Mouse (Mus musculus): Measurements from ENCODE around the gene Anp32a. TPM values are rescaled to one million over a fixed set of nuclear protein-coding genes. Genes with fewer than 3 reads are reported as not detected.
A peak's percentile ranks its signal among the peaks of the same experiment; 100 is the strongest.

Anp32a gene
- polyA plus RNA-seq, 1 experiment from 2014 or later = 292 TPM

DNA sequence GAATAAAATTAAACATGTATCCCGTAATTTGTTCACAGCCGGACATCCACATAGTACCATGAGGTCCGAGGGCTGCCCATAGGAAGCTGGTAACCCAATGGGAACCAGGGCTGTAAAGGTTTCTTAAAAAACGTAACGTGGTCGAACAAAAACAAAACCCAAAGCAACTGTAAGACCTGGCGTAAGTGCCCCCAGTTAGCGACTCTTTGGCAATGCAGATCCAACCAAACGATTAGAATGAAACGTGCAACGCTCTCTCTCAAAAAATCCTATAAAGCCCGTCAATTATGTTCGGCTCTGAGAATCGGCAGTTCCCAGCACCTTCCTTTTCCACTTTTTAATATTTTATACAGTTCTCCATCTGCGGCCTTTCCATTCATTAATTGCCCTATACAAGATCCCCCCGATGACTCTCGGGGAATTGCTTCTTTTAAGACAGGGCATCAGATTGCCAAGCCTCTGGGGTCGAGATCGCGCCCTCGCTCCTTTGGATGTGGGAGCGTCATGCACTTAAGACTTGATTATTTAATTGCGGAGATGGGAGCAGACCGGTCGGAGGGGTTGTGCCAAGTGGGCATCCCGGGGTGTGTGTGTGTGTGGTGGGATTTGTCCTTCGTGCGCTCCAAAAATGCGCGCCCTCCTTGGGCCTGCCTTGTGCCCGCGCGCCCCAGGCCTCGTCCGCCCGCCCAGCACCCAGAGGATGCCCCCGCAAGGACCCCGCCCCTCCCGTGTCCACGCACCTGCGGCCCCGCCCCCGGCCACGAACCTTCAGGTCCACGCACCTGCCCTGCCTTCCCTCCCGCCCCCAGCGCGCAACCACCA, 581 bp upstream of the Anp32a start:
- WGBS = under 1% methylated on average over 48 of the region's 48 CpGs
- Histone ChIP-seq H3K4me3 (peak overlapping the region; percentile 88), H3K9me3 (no peaks in the 10 kb centered on the region), H3K27me3 (no peaks in the 10 kb centered on the region), H3K4me1 (peaks cover 12% of the 10 kb centered on the region), H3K36me3 (no peaks in the 10 kb centered on the region), H3K27ac (peak overlapping the region; percentile 99; the same call in 1 of the 2 replicates), H3K9ac (peak overlapping the region; percentile 95), H3K4me2 (peak overlapping the region; percentile 71)
- ATAC-seq (ENCODE audit: insufficient number of reproducible peaks, insufficient read depth, low FRiP score, low TSS enrichment, low read depth) = peak; percentile 8; the same call in 1 of the 2 replicates

DNA sequence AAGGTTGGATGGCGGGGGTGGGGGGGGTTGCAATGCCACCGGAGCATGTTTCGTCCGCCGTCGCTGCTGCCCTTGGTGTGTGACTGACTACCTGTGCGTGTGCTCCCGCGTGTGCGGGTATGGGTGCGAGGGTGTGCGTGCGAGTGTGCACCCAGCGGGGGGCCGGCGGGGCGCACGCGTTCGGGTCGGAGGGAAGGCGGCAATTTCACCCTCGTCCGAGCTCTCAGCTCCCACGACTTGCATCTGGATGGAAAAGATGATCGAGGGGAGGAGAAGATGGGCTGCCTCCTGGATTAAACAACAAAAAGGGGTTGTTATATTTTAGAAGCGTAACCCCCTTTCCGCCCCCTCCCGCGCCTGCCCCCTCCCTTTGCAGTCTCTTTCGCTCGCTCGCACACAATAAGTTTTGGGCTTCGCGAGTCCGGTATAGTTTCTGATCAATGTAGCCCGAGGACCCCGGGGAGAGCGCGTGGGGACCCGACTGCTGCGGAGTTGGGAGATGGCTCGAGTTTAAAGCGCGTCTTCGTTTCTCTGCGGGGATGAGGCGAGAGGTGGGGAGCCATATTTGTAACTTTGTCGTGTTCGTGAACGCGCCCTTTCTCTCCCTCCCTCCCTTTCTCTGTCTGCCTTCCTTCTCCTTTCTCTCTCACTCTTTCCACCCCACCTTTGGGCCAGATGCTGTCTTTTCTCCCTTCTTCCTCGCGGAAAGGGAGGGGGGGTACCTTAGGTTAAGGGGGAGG, 778 bp downstream of the Anp32a start:
- WGBS = under 1% methylated on average over 52 of the region's 54 CpGs
- H3K4me1 ChIP-seq = peaks cover 25% of the 10 kb centered on the region
- ATAC-seq (ENCODE audit: insufficient number of reproducible peaks, insufficient read depth, low FRiP score, low TSS enrichment, low read depth) = no peak

DNA sequence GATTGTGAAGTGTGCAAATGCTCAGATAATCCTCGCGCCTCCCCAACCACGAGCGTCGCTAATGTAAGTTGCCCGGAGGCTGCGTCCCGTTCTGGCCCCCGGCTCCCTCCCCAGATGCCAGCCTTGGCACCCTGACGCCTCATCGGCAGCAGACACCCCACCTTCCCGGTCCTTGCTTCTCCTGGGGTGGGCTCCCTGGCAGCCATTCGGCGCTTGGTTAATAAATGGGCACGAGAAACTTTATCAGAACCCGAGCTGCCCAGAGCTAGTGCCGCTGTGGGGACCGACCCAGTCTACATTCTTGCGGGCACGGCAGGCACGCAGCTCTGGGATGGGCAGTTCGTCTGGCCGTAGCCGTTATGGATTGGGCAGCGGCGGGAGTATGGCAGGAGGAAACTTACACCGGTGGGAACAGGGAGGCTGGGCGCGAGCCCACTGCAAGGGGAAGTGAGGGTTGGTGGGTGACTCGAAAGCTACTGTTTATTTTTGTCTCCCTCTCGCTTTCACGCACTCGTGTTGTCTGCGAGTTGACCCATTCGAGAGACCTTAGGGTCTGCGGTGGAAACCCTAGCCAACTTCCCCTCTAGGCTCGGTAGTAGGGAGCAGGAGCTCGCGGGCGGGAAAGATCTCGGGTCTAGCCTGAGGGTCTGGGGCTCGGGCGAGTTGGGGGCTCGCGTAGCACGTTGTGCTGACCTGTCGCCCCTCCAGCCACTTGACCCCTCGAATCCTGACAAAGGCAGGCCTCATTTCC, 1.5 kb downstream of the Anp32a start:
- ATAC-seq (ENCODE audit: insufficient number of reproducible peaks, insufficient read depth, low FRiP score, low TSS enrichment, low read depth) = no peak
- Histone ChIP-seq H3K4me3 (peak overlapping the region; percentile 88), H3K9ac (peak overlapping the region; percentile 95), H3K4me2 (peak overlapping the region; percentile 71), H3K4me1 (peaks cover 31% of the 10 kb centered on the region), H3K27ac (peak overlapping the region; percentile 99), H3K9me3 (no peaks in the 10 kb centered on the region), H3K36me3 (no peaks in the 10 kb centered on the region), H3K27me3 (no peaks in the 10 kb centered on the region)
- under 1% methylated on average over 48 of the region's 48 CpGs for WGBS

More for the DNA sequence above, 778 bp downstream of the Anp32a start:
- H3K9ac ChIP-seq = peak overlapping the region; percentile 95
- H3K4me3 ChIP-seq = peak overlapping the region; percentile 88
- peak overlapping the region; percentile 99 for H3K27ac ChIP-seq
- H3K4me2 ChIP-seq = peak overlapping the region; percentile 71
- H3K27me3 ChIP-seq = no peaks in the 10 kb centered on the region
- no peaks in the 10 kb centered on the region for H3K36me3 ChIP-seq
- no peaks in the 10 kb centered on the region for H3K9me3 ChIP-seq

DNA sequence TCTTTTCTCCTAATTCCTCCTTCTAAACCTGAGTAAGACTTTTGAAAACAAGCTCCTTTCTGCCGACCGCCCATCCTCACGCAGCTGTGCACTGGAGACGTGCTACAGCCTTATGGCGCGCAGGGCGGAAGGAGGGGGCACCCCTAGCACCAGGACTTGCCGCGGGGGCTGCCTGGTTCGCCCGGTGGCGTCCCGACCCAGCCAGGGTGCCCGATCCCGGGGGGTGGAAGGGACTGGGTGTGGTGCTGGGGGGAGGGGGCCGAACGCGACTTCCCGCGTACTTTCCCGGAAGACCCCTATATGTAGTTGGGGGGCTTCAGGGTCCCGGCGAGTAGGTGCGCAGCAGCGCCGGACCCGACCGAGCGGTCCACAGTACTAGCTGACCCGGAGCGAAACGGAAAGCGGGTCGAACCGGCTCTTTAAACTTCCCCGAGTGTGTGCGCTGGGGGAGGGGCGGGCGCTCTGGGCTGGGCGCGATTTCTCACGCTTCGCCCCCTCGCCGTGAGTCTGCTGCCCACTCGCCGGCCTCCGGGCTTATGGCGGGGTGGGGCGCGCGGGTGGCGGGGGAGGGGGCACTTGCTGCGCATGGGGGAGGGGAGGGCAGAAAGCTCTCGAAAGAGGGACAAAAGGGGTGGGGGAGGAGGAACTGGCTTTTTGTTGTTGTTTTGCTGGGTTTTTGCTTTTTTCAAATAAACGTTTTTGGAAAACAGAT, 2.3 kb downstream of the Anp32a start:
- Histone ChIP-seq H3K9me3 (no peaks in the 10 kb centered on the region), H3K36me3 (no peaks in the 10 kb centered on the region), H3K9ac (peak overlapping the region; percentile 95), H3K27me3 (no peaks in the 10 kb centered on the region), H3K27ac (peak overlapping the region; percentile 99), H3K4me1 (peaks cover 35% of the 10 kb centered on the region), H3K4me3 (peak overlapping the region; percentile 88), H3K4me2 (peak overlapping the region; percentile 71)
- ATAC-seq (ENCODE audit: insufficient number of reproducible peaks, insufficient read depth, low FRiP score, low TSS enrichment, low read depth) = peak; percentile 41
- WGBS = 1% methylated on average over 56 of the region's 56 CpGs

GRCm38 (mm10) chr9:62343904-62344491, 2.9 kb downstream of the Anp32a start:
- Histone ChIP-seq H3K4me3 (peak overlapping the region; percentile 88), H3K4me1 (peaks cover 38% of the 10 kb centered on the region), H3K9ac (peak overlapping the region; percentile 95), H3K27me3 (no peaks in the 10 kb centered on the region), H3K4me2 (peak overlapping the region; percentile 71), H3K36me3 (no peaks in the 10 kb centered on the region), H3K9me3 (no peaks in the 10 kb centered on the region), H3K27ac (peak overlapping the region; percentile 99)
- no peak for ATAC-seq (ENCODE audit: insufficient number of reproducible peaks, insufficient read depth, low FRiP score, low TSS enrichment, low read depth)
- under 1% methylated on average over 49 of the region's 52 CpGs for WGBS

- WGBS = under 1% methylated on average over 26 of the region's 26 CpGs
- H3K4me1 ChIP-seq = peaks cover 44% of the 10 kb centered on the region
- no peaks in the 10 kb centered on the region for H3K9me3 ChIP-seq
- no peak for ATAC-seq (ENCODE audit: insufficient number of reproducible peaks, insufficient read depth, low FRiP score, low TSS enrichment, low read depth)
- peak overlapping the region; percentile 88 for H3K4me3 ChIP-seq
- peak overlapping the region; percentile 99 for H3K27ac ChIP-seq
- H3K36me3 ChIP-seq = no peaks in the 10 kb centered on the region
- peak overlapping the region; percentile 71 for H3K4me2 ChIP-seq
- peak overlapping the region; percentile 95 for H3K9ac ChIP-seq
- H3K27me3 ChIP-seq = no peaks in the 10 kb centered on the region
Measured at GRCm38 (mm10) chr9:62344545-62344944, 3.5 kb downstream of the Anp32a start.

- H3K9me3 ChIP-seq = no peaks in the 10 kb centered on the region
- WGBS = 7% methylated on average over 11 of the region's 11 CpGs
- peak overlapping the region; percentile 71 for H3K4me2 ChIP-seq
- H3K27me3 ChIP-seq = no peaks in the 10 kb centered on the region
- H3K4me3 ChIP-seq = peak overlapping the region; percentile 88
- H3K27ac ChIP-seq = peak overlapping the region; percentile 99
- H3K4me1 ChIP-seq = peaks cover 49% of the 10 kb centered on the region
- H3K36me3 ChIP-seq = no peaks in the 10 kb centered on the region
- no peak for ATAC-seq (ENCODE audit: insufficient number of reproducible peaks, insufficient read depth, low FRiP score, low TSS enrichment, low read depth)
- peak overlapping the region; percentile 95 for H3K9ac ChIP-seq
Measured at GRCm38 (mm10) chr9:62345081-62345481, 4.0 kb downstream of the Anp32a start.

DNA sequence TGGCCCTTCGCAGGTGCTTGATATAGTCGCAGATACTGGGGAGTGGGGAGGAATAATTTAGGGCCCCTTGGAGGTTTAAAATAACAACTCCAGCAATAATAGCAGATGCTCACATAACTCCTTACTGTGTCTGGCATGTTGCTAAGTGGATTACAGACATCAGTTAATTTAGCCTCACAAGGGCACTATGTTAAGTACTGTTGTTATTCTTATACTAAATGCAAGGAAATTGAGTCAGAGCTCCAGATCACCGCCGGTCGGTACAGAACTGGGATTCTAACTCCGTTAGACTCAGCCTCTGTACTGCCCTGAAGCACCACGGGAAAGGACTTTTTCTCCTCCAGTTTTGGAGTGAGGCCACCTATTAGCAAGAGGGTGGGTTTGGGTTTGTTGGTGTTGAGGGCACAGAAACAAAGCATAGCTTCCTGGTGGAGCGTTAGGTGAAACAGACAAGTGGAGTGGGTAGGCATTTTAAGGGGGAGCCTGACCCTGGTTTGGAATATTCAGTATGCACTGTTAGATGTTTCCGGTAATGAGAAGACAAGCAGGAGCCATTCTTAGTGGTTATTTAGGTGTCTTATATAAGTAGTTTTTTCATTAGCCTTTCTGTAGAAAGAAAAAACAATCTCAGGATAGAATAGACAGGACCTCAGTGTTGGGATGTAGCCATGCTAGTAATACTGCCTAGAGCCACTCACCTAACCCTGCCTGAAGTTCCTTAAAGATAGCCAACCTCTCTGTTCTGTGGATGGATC, 4.7 kb downstream of the Anp32a start:
- Histone ChIP-seq H3K9ac (peak overlapping the region; percentile 95; the same call in 1 of the 2 replicates), H3K4me1 (peaks cover 56% of the 10 kb centered on the region), H3K4me2 (peak overlapping the region; percentile 71), H3K9me3 (no peaks in the 10 kb centered on the region), H3K36me3 (no peaks in the 10 kb centered on the region), H3K4me3 (peak overlapping the region; percentile 88), H3K27me3 (no peaks in the 10 kb centered on the region), H3K27ac (peak overlapping the region; percentile 99; the same call in 1 of the 2 replicates)
- 57% methylated on average over 9 of the region's 9 CpGs for WGBS
- ATAC-seq (ENCODE audit: insufficient number of reproducible peaks, insufficient read depth, low FRiP score, low TSS enrichment, low read depth) = no peak

DNA sequence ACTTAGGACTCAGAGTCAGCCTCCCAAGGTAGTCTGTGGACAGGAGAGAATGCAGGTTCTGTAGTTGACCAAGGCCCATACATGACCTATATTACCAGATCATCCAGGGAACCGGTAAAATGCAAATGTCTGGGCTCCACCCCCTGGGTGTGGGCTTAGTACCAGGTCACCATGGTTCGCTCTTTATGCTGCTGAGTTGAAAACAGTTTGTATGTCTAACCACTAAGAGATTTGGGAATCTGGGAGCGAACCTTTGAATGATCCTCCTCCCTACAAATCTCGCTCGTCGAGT, 5.2 kb downstream of the Anp32a start:
- Histone ChIP-seq H3K9me3 (no peaks in the 10 kb centered on the region), H3K36me3 (no peaks in the 10 kb centered on the region), H3K27me3 (no peaks in the 10 kb centered on the region), H3K4me1 (peaks cover 57% of the 10 kb centered on the region), H3K4me2 (peak overlapping the region; percentile 71), H3K27ac (no peak overlapping the region), H3K4me3 (no peak overlapping the region), H3K9ac (0 out of 2 replicates have a peak overlapping the region, but pooled peaks have one; percentile 12)
- no peak for ATAC-seq (ENCODE audit: insufficient number of reproducible peaks, insufficient read depth, low FRiP score, low TSS enrichment, low read depth)
- 67% methylated on average over 6 of the region's 6 CpGs for WGBS

DNA sequence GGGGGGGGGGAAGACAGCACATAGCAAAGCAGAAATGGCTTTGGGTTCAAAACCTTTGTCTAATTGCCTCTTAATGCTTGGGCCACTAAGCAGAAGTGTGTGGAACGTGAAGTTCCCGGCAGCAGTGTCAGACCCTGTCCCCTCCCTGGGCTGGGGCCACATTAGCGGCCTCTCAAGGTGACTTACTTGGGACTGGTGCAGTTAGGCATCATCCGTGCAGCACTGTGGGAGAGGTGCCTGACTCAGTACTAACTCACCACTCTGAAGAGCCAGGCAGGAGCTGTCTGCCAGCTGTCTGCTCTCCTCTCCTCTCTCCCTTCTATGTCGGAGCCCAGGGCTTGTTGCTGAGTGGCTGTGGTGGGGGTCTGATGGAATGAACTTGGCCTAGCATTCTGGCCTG, 6.1 kb downstream of the Anp32a start:
- Histone ChIP-seq H3K9ac (no peak overlapping the region), H3K4me2 (no peak overlapping the region), H3K27me3 (no peaks in the 10 kb centered on the region), H3K9me3 (no peaks in the 10 kb centered on the region), H3K36me3 (no peaks in the 10 kb centered on the region), H3K4me3 (no peak overlapping the region), H3K4me1 (peaks cover 57% of the 10 kb centered on the region), H3K27ac (no peak overlapping the region)
- ATAC-seq (ENCODE audit: insufficient number of reproducible peaks, insufficient read depth, low FRiP score, low TSS enrichment, low read depth) = no peak
- WGBS = 81% methylated on average over 5 of the region's 5 CpGs

All from embryonic facial prominence, embryonic 13.5 days (tissue).